Mouse (Mus musculus) limb, embryonic 11.5 days (tissue): Measurements from ENCODE around the gene Oscar. TPM values are rescaled to one million over a fixed set of nuclear protein-coding genes. Genes with fewer than 3 reads are reported as not detected.

Experiments
- ATAC-seq: fragments of 200-750 bp; cut with Nextera tagmentation; 2 replicates; pipeline ENCODE4 v1.8.0; 2017; ENCODE audit warnings: low read depth; ENCODE audit not compliant: insufficient number of reproducible peaks, low FRiP score, low TSS enrichment
- DNase-seq: peaks from one replicate; pipeline ENCODE4 v3.0.0-alpha.2; 2015; ENCODE audit warnings: low spot score
- H3K27ac ChIP-seq: fragments of 300-500 bp; sonication (generic); replicated peaks from 2 replicates; pipeline ENCODE4 v1.5.1; 2014; ENCODE audit warnings: low read depth, mild to moderate bottlenecking, low read length
- H3K27me3 ChIP-seq: fragments of 300-500 bp; sonication (generic); 2 replicates; pipeline ENCODE4 v1.6.1; 2014; ENCODE audit warnings: mild to moderate bottlenecking, low read length, mixed read lengths; ENCODE audit not compliant: control insufficient read depth, insufficient read depth
- H3K36me3 ChIP-seq: fragments of 300-500 bp; sonication (generic); 2 replicates; pipeline ENCODE4 v1.6.1; 2014; ENCODE audit warnings: mild to moderate bottlenecking, low read length, moderate library complexity, mixed read lengths; ENCODE audit not compliant: control insufficient read depth, insufficient read depth
- H3K4me1 ChIP-seq: fragments of 300-500 bp; sonication (generic); 2 replicates; pipeline ENCODE4 v1.6.1; 2014; ENCODE audit warnings: low read length, mixed read lengths; ENCODE audit not compliant: control insufficient read depth, insufficient read depth
- H3K4me2 ChIP-seq: fragments of 300-500 bp; sonication (generic); 2 replicates; pipeline ENCODE4 v1.6.1; 2014; ENCODE audit warnings: low read depth, mild to moderate bottlenecking, moderate library complexity; ENCODE audit not compliant: severe bottlenecking
- H3K4me3 ChIP-seq: fragments of 300-500 bp; sonication (generic); 2 replicates; pipeline ENCODE4 v1.5.1; 2014; ENCODE audit warnings: low read depth, low read length
- H3K9ac ChIP-seq: fragments of 300-500 bp; sonication (generic); 2 replicates; pipeline ENCODE4 v1.6.1; 2014; ENCODE audit warnings: mild to moderate bottlenecking, low read length
- H3K9me3 ChIP-seq: fragments of 300-500 bp; sonication (generic); 2 replicates; pipeline ENCODE4 v1.6.1; 2016; ENCODE audit warnings: low read length; ENCODE audit not compliant: control insufficient read depth
- WGBS: fragments of 180-500 bp; shearing (Covaris S2); extraction: QIAGEN DNeasy Blood & Tissue Kit; methylation state at CpG from one replicate; pipeline ENCODE4 v1.1.7; 2014; 5-methylcytosine and 5-hydroxymethylcytosine counted together
- polyA plus RNA-seq: library from polyadenylated mRNA; unstranded; fragments of >200 nt; fragmentation: Nextera tagmentation; extraction: Ambion mirVana; gene quantifications from 2 replicates; pipeline ENCODE4 v1.2.1, GENCODE M21; 2014

The Oscar gene
- polyA plus RNA-seq, 1 experiment from 2014 or later = 0.29 TPM

DNA sequence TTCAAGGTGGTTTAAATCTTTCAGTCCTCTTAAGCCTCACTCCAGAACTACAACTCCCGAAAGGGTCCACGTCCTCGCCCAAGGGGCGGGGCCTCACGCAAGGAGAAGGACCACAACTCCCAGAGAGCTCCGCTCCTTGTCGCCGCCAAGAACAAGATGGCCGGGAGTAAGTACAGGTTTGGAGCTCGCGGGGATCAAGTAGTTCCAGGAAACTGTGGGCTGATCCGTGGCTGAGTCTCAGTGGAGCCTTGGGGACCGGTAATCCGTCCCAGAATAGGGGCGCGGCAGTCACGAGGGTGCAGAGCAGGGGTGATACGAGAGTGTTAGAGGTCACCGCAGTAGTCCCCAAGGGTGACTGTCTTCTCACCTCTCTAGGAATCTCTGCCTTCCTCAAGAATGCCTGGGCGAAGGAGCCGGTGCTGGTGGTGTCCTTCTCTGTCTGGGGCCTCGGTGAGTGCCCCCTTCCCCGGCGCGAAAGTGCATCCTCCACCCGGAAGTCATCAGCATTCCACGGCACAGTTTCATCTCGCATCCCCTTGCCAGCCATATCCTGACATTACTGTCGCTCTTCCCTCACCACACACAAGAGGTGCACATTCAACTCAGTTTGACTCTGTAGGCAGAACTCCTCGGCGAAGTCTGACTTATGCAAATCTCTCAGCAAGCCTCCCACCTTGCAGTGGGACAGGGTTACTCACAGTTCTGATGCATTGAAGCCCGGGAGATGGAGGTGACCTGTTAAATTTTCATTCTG lies 1.5 kb upstream of the Oscar start, which contains the start of gene Ndufa3:
TSS of gene Ndufa3 (plus strand) at position 132 of the 754 bp plus-strand sequence.
- Histone ChIP-seq H3K27me3 (no peaks in the 10 kb centered on the region), H3K4me3 (peak within 1 kb of the TSS; percentile 76), H3K27ac (no peak within 1 kb of the TSS), H3K4me2 (peak within 1 kb of the TSS; percentile 64), H3K9ac (peak within 1 kb of the TSS; percentile 72), H3K9me3 (no peaks in the 10 kb centered on the region), H3K36me3 (peaks cover 5% of the 10 kb centered on the region), H3K4me1 (no peaks in the 10 kb centered on the region)
- peak; percentile 93 for ATAC-seq
- 2% methylated on average over 32 of the region's 32 CpGs for WGBS
- peak; percentile 86 for DNase-seq

DNA sequence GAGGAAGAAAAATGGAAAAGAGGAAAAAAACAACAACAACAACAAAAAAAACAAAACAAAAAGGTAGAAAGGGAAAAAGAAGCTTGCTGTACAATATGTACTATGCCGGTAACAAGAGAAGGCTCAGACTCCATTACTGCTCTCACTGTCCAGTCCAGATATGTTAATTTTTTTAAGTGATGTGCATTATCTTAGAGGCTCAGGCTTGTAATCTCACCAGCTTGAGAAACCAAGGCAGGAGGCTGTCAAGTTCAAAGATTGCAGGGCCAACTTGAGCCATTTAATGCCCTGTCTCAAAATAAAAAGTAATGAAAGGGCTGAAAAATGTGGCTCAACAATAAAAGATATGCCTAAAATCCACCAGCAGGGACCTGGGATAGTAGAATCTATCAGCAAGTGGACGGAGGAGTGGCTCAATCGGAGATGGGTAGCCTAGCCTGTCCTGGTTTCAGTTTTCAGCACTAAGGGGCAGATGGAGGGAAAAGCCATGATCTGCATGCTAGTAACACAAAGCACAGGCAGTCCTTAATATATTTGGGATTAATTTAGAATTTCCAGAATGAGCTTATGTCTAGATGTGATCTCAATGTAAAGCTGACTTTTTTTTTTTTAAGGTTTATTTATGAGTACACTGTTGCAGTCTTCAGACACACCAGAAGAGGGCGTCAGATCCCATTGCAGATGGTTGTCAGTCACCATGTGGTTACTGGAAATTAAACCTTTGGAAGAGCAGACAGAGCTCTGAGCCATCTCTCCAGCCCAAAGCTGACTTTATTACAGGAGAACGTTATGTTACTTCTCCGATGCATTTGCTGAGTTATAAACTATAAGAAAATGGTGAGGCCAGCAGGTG lies 658 bp upstream of the Oscar start:
- ATAC-seq = peak; percentile 41; the same call in 1 of the 2 replicates
- Histone ChIP-seq H3K4me1 (no peaks in the 10 kb centered on the region), H3K4me3 (peak overlapping the region; percentile 76; the same call in 1 of the 2 replicates), H3K9ac (no peak overlapping the region), H3K9me3 (no peaks in the 10 kb centered on the region), H3K27ac (no peak overlapping the region), H3K36me3 (peaks cover 5% of the 10 kb centered on the region), H3K4me2 (no peak overlapping the region), H3K27me3 (no peaks in the 10 kb centered on the region)
- 45% methylated on average over 6 of the region's 6 CpGs for WGBS
- DNase-seq = no peak

DNA sequence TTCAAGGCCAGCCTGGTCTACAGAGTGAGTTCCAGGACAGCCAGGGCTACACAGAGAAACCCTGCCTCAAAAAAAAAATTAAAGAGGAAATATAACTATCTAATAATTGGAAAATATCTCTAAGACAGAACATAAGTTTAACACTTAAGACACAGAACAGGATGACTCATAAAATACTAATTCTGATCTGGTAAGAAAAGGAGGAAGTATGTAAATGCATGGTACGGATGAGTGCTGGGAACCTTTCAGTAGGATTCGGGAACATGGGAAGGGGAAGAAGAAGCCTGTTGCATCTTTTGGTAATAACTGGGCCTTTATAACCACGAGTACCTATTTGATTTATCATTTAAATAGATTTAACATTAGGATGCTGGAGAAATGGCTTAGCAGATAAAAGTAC lies 1.9 kb downstream of the Oscar start:
- WGBS = 85% methylated on average over 3 of the region's 3 CpGs
- H3K4me2 ChIP-seq = no peak overlapping the region
- H3K9me3 ChIP-seq = no peaks in the 10 kb centered on the region
- no peak for ATAC-seq
- H3K36me3 ChIP-seq = no peaks in the 10 kb centered on the region
- H3K4me1 ChIP-seq = no peaks in the 10 kb centered on the region
- no peak overlapping the region for H3K4me3 ChIP-seq
- H3K27me3 ChIP-seq = no peaks in the 10 kb centered on the region
- no peak for DNase-seq
- no peak overlapping the region for H3K9ac ChIP-seq
- H3K27ac ChIP-seq = no peak overlapping the region

DNA sequence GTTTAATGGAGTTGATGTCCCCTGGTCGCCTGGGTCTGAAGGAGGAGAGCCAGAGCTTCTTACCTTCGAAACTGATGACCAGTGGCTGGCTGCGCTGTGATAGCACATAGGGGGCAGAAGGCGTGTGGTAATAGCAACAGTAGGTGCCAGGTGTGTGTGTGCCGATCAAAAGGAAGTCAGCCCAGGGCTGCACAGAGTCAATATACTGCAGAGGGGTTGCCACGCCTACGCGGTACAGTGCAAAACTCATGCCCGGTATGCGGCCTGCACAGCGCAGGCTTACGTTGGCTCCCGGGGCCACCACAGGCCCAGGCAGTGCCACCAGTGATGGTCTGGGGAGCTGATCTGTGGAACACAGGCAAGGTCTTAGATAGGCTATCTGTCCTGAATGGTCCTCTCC lies 5.0 kb downstream of the Oscar start:
- Histone ChIP-seq H3K27me3 (no peaks in the 10 kb centered on the region), H3K4me1 (no peaks in the 10 kb centered on the region), H3K4me2 (no peak overlapping the region), H3K9ac (no peak overlapping the region), H3K4me3 (no peak overlapping the region), H3K27ac (no peak overlapping the region), H3K9me3 (no peaks in the 10 kb centered on the region), H3K36me3 (no peaks in the 10 kb centered on the region)
- no peak for ATAC-seq
- no peak for DNase-seq
- 88% methylated on average over 13 of the region's 13 CpGs for WGBS

DNA sequence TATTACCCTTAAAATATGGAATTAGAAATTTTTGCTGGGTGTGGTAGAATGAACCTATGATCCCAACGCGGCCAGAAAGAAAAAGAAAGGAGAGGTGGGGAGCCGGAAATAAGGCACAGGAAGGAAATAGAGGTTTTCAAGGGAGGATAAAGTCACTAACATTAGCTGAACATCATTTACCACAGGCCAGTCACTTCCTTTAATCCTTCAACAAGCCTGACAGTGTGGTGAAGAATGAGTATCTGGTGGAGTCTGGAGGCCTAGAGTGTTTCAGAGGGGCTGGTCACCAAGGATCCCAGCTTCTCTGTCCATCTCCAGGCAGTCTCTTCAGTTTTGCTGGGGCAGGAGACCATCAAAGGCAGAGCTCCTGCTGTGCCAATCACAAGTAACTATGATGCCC lies 5.5 kb downstream of the Oscar start:
- no peak overlapping the region for H3K9ac ChIP-seq
- H3K4me3 ChIP-seq = no peak overlapping the region
- H3K4me1 ChIP-seq = no peaks in the 10 kb centered on the region
- no peaks in the 10 kb centered on the region for H3K9me3 ChIP-seq
- H3K4me2 ChIP-seq = no peak overlapping the region
- no peaks in the 10 kb centered on the region for H3K27me3 ChIP-seq
- ATAC-seq (no peak), DNase-seq (no peak)
- H3K27ac ChIP-seq = no peak overlapping the region
- H3K36me3 ChIP-seq = no peaks in the 10 kb centered on the region
- 87% methylated on average over 3 of the region's 3 CpGs for WGBS

DNA sequence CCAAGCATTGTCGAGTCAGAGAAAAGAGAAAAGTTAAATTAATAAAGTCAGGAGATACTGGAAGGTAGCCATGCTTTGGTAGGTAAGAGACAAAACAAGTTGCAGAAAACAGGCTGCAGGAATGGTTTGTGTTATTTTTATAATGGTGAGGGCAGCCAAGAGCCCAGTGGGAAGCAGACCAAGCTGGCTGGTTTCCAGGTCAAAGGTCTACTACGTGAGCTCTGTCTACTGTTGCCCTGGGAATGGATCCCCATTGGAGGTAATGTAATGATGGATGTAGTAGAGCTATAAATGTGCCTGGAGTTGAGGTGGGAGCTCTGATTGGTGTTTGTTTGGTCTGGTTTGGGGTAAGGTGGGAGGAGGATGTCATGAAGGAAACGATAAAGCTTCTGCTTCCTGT lies 6.9 kb downstream of the Oscar start:
- no peak overlapping the region for H3K9ac ChIP-seq
- H3K4me3 ChIP-seq = no peak overlapping the region
- H3K9me3 ChIP-seq = no peaks in the 10 kb centered on the region
- no peaks in the 10 kb centered on the region for H3K27me3 ChIP-seq
- 60% methylated on average over 3 of the region's 3 CpGs for WGBS
- DNase-seq (no peak), ATAC-seq (no peak)
- no peaks in the 10 kb centered on the region for H3K4me1 ChIP-seq
- no peaks in the 10 kb centered on the region for H3K36me3 ChIP-seq
- no peak overlapping the region; the same call in 1 of the 2 replicates for H3K4me2 ChIP-seq
- no peak overlapping the region for H3K27ac ChIP-seq

DNA sequence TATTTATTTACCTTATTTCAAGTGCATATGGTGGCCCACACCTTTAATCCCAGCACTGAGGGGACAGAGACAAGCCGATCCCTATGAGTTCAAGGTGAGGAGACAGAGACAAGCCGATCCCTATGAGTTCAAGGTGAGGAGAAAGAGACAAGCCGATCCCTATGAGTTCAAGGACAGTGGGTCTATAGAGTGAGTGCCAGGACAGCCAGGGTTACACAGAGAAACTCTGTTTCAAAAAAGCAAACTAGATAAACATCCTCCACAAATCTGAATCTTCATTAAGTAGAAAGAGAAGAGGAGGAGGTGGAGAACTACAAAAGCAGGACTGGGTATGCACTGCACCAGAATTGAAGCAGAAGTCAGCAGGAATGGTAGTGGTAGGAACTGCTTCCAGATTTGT lies 7.3 kb downstream of the Oscar start:
- Histone ChIP-seq H3K9ac (no peak overlapping the region), H3K4me2 (no peak overlapping the region), H3K9me3 (no peaks in the 10 kb centered on the region), H3K27ac (no peak overlapping the region), H3K27me3 (no peaks in the 10 kb centered on the region), H3K36me3 (no peaks in the 10 kb centered on the region), H3K4me3 (no peak overlapping the region), H3K4me1 (no peaks in the 10 kb centered on the region)
- ATAC-seq (no peak), DNase-seq (no peak)
- 93% methylated on average over 3 of the region's 3 CpGs for whole genome bisulfite sequencing

DNA sequence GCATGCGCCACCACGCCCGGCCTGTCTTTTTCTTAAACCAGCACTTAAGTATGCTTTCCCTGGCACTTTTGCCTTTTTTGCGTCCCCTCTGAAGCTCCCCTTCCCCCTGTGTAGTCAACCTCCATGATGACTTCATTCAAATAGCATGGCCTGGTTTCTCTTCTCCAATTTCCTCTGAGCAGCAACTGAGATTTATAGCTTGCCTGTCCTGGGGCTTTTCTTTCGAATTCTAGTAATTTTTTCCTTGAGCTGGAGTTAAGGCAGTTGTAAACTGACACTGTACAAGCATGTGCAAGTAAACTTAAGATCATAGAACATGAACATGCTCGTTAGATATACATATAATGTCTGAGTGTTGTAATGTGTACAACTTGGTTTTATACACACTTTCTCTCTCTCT lies 8.6 kb downstream of the Oscar start:
- no peak overlapping the region for H3K4me3 ChIP-seq
- H3K9ac ChIP-seq = no peak overlapping the region
- WGBS = 82% methylated on average over 6 of the region's 6 CpGs
- H3K36me3 ChIP-seq = no peaks in the 10 kb centered on the region
- H3K4me2 ChIP-seq = no peak overlapping the region
- H3K4me1 ChIP-seq = no peaks in the 10 kb centered on the region
- DNase-seq (no peak), ATAC-seq (no peak)
- no peaks in the 10 kb centered on the region for H3K27me3 ChIP-seq
- H3K27ac ChIP-seq = no peak overlapping the region
- H3K9me3 ChIP-seq = no peaks in the 10 kb centered on the region
